Mouse (Mus musculus): ENCODE measurements around the gene Ccl9.

- TF ChIP-seq EP300 (IDR thresholded peaks at IDR 0.05; ENCODE audit: insufficient read depth, low read depth, low read length) (no peak), CTCF (IDR thresholded peaks at IDR 0.05; ENCODE audit: low read depth, low read length) (no peak), POLR2A (IDR thresholded peaks at IDR 0.05; ENCODE audit: insufficient read depth, low read length) (no peak)
Observed at GRCm38 (mm10) chr11:83619037-83619436, 40.6 kb upstream of the Ccl9 start.

All from ES-Bruce4 (cell line).